Mouse (Mus musculus) CH12.LX (cell line): ENCODE data around the gene Ficd. TPM values are rescaled to one million over a fixed set of nuclear protein-coding genes. Genes with fewer than 3 reads are reported as not detected.

Experiments
- DNase-seq: peaks from one replicate; pipeline ENCODE4 v3.0.0-alpha.2; 2013; ENCODE audit errors: extremely low read depth
- H3K27ac ChIP-seq: 2 replicates; pipeline ENCODE4 v1.5.1; 2012; ENCODE audit warnings: low read depth, mild to moderate bottlenecking, control low read depth, moderate library complexity; ENCODE audit not compliant: insufficient read depth
- H3K27me3 ChIP-seq: replicated peaks from 2 replicates; pipeline ENCODE3; 2012; ENCODE audit warnings: inconsistent platforms
- H3K36me3 ChIP-seq, 2 experiments: replicated peaks in 1 of 2; 2 replicates each; pipeline versions ENCODE3 to v1.6.1; 2012; ENCODE audit warnings: inconsistent platforms in 1 of 2, low read length in 1 of 2, mild to moderate bottlenecking in 1 of 2, mixed read lengths in 1 of 2, moderate library complexity in 1 of 2; ENCODE audit not compliant: control insufficient read depth in 1 of 2, insufficient read depth in 1 of 2
- H3K4me1 ChIP-seq, 2 experiments: 2 replicates each; pipeline ENCODE4 v1.6.1; 2012; ENCODE audit warnings: inconsistent platforms in 1 of 2, moderate library complexity in 1 of 2; ENCODE audit not compliant: insufficient read depth in 2 of 2, control insufficient read depth in 1 of 2
- H3K4me2 ChIP-seq: 2 replicates; pipeline ENCODE4 v1.6.1; 2012; ENCODE audit warnings: low read depth, mild to moderate bottlenecking, control low read depth; ENCODE audit not compliant: poor library complexity, insufficient read depth, severe bottlenecking
- H3K4me3 ChIP-seq, 3 experiments: fragments of 150-350 bp in 1 of 3; sonication (generic) in 1 of 3; replicated peaks in 1 of 3; 2 replicates each; pipeline versions ENCODE3 to v1.5.1; 2011 to 2012; ENCODE audit warnings: low read depth in 2 of 3, low read length in 2 of 3, mild to moderate bottlenecking in 2 of 3, moderate library complexity in 2 of 3, control low read depth in 1 of 3, improper control_type of control experiment in 1 of 3, inconsistent platforms in 1 of 3, mixed read lengths in 1 of 3; ENCODE audit not compliant: poor library complexity in 1 of 3
- H3K79me2 ChIP-seq: replicated peaks from 2 replicates; pipeline ENCODE4 v1.6.1; 2012; ENCODE audit warnings: mild to moderate bottlenecking, moderate library complexity; ENCODE audit not compliant: control insufficient read depth, poor library complexity, insufficient read depth, severe bottlenecking; ENCODE audit errors: extremely low read depth
- H3K9ac ChIP-seq: 2 replicates; pipeline ENCODE4 v1.6.1; 2012; ENCODE audit warnings: low read depth, mild to moderate bottlenecking, control low read depth, moderate library complexity; ENCODE audit not compliant: insufficient read depth
- H3K9me3 ChIP-seq: replicated peaks from 2 replicates; pipeline ENCODE3; 2012; ENCODE audit warnings: low read length, inconsistent platforms, mixed read lengths
- BHLHE40 ChIP-seq: IDR thresholded peaks from 2 replicates; pipeline ENCODE4 v1.6.1; 2011; ENCODE audit warnings: mild to moderate bottlenecking, low read depth, low read length, improper control_type of control experiment
- CHD1 ChIP-seq: IDR thresholded peaks from 2 replicates; pipeline ENCODE4 v1.6.1; 2012; ENCODE audit warnings: low read depth, low read length, improper control_type of control experiment, inconsistent platforms
- CHD2 ChIP-seq: IDR thresholded peaks from 2 replicates; pipeline ENCODE4 v1.6.1; 2011; ENCODE audit warnings: low read length, improper control_type of control experiment
- CTCF ChIP-seq, 2 experiments: IDR thresholded peaks in 1 of 2; conservative IDR thresholded peaks in 1 of 2; 2 replicates each; pipeline ENCODE4 v1.5.1; 2011 to 2012; ENCODE audit warnings: low read depth in 2 of 2, low read length in 2 of 2, improper control_type of control experiment in 1 of 2, inconsistent platforms in 1 of 2, mild to moderate bottlenecking in 1 of 2, moderate library complexity in 1 of 2
- E2F4 ChIP-seq: IDR thresholded peaks from 2 replicates; pipeline ENCODE4 v1.6.1; 2011; ENCODE audit warnings: low read depth, low read length, improper control_type of control experiment; ENCODE audit not compliant: insufficient replicate concordance
- ELF1 ChIP-seq: IDR thresholded peaks from 2 replicates; pipeline ENCODE4 v1.6.1; 2014; ENCODE audit warnings: low read depth, mild to moderate bottlenecking, inconsistent platforms, low read length, improper control_type of control experiment
- EP300 ChIP-seq: IDR thresholded peaks from 2 replicates; pipeline ENCODE4 v1.6.1; 2011; ENCODE audit warnings: low read length, improper control_type of control experiment
- ETS1 ChIP-seq: conservative IDR thresholded peaks from 2 replicates; pipeline ENCODE4 v1.6.1; 2012; ENCODE audit warnings: low read depth, mild to moderate bottlenecking, inconsistent platforms, low read length, improper control_type of control experiment, moderate library complexity
- GABPA ChIP-seq: IDR thresholded peaks from 2 replicates; pipeline ENCODE4 v1.6.1; 2012; ENCODE audit warnings: low read depth, low read length, improper control_type of control experiment, inconsistent platforms; ENCODE audit not compliant: insufficient replicate concordance
- HCFC1 ChIP-seq: IDR thresholded peaks from 2 replicates; pipeline ENCODE4 v1.6.1; 2012; ENCODE audit warnings: low read depth, mild to moderate bottlenecking, inconsistent platforms, low read length, improper control_type of control experiment
- IRF4 ChIP-seq: IDR thresholded peaks from 2 replicates; pipeline ENCODE4 v1.6.1; 2014; ENCODE audit warnings: low read depth, mild to moderate bottlenecking, inconsistent platforms, low read length, improper control_type of control experiment
- JUN ChIP-seq: IDR thresholded peaks from 2 replicates; pipeline ENCODE4 v1.6.1; 2011; ENCODE audit warnings: low read depth, mild to moderate bottlenecking, low read length, improper control_type of control experiment, moderate library complexity; ENCODE audit not compliant: insufficient read depth
- JUND ChIP-seq: conservative IDR thresholded peaks from 2 replicates; pipeline ENCODE4 v1.6.1; 2011; ENCODE audit warnings: low read depth, low read length, improper control_type of control experiment
- KAT2A ChIP-seq: IDR thresholded peaks from 2 replicates; pipeline ENCODE4 v1.6.1; 2012; ENCODE audit warnings: low read length, improper control_type of control experiment, inconsistent platforms; ENCODE audit not compliant: insufficient replicate concordance
- MAFK ChIP-seq: IDR thresholded peaks from 2 replicates; pipeline ENCODE4 v1.6.1; 2011; ENCODE audit warnings: low read length, improper control_type of control experiment; ENCODE audit not compliant: insufficient replicate concordance
- MAX ChIP-seq: IDR thresholded peaks from 2 replicates; pipeline ENCODE4 v1.6.1; 2011; ENCODE audit warnings: low read length, improper control_type of control experiment
- MAZ ChIP-seq: IDR thresholded peaks from 2 replicates; pipeline ENCODE4 v1.6.1; 2012; ENCODE audit warnings: low read depth, mild to moderate bottlenecking, inconsistent platforms, low read length, improper control_type of control experiment, moderate library complexity
- MEF2A ChIP-seq: IDR thresholded peaks from 2 replicates; pipeline ENCODE4 v1.6.1; 2014; ENCODE audit warnings: low read depth, mild to moderate bottlenecking, inconsistent platforms, low read length, improper control_type of control experiment, borderline replicate concordance
- MXI1 ChIP-seq: IDR thresholded peaks from 2 replicates; pipeline ENCODE4 v1.6.1; 2011; ENCODE audit warnings: mild to moderate bottlenecking, low read depth, low read length, improper control_type of control experiment
- MYC ChIP-seq: IDR thresholded peaks from 2 replicates; pipeline ENCODE4 v1.6.1; 2011; ENCODE audit warnings: low read depth, mild to moderate bottlenecking, improper control_type of control experiment, low read length
- NELFE ChIP-seq: IDR thresholded peaks from 2 replicates; pipeline ENCODE4 v1.6.1; 2011; ENCODE audit warnings: low read depth, low read length, improper control_type of control experiment
- NRF1 ChIP-seq: IDR thresholded peaks from 2 replicates; pipeline ENCODE4 v1.6.1; 2014; ENCODE audit warnings: low read depth, mild to moderate bottlenecking, inconsistent platforms, low read length, improper control_type of control experiment, moderate library complexity
- PAX5 ChIP-seq: IDR thresholded peaks from 2 replicates; pipeline ENCODE4 v1.6.1; 2012; ENCODE audit warnings: low read length, inconsistent platforms, mixed read lengths
- POLR2A ChIP-seq: IDR thresholded peaks from 2 replicates; pipeline ENCODE4 v1.6.1; 2011; ENCODE audit warnings: low read depth, mild to moderate bottlenecking, improper control_type of control experiment, low read length
- POLR2AphosphoS2 ChIP-seq: IDR thresholded peaks from 2 replicates; pipeline ENCODE4 v1.6.1; 2011; ENCODE audit warnings: low read depth, low read length, improper control_type of control experiment
- RAD21 ChIP-seq: IDR thresholded peaks from 2 replicates; pipeline ENCODE4 v1.6.1; 2011; ENCODE audit warnings: low read depth, mild to moderate bottlenecking, low read length, improper control_type of control experiment, moderate library complexity
- RCOR1 ChIP-seq: conservative IDR thresholded peaks from 2 replicates; pipeline ENCODE4 v1.6.1; 2012; ENCODE audit warnings: low read depth, mild to moderate bottlenecking, inconsistent platforms, low read length, improper control_type of control experiment
- SIN3A ChIP-seq: IDR thresholded peaks from 2 replicates; pipeline ENCODE4 v1.6.1; 2012; ENCODE audit warnings: low read length, improper control_type of control experiment, inconsistent platforms
- SMC3 ChIP-seq: IDR thresholded peaks from 2 replicates; pipeline ENCODE4 v1.6.1; 2011; ENCODE audit warnings: low read depth, low read length, improper control_type of control experiment
- TBP ChIP-seq: conservative IDR thresholded peaks from 2 replicates; pipeline ENCODE4 v1.6.1; 2011; ENCODE audit warnings: low read depth, low read length, improper control_type of control experiment
- TCF12 ChIP-seq: IDR thresholded peaks from 2 replicates; pipeline ENCODE4 v1.6.1; 2014; ENCODE audit warnings: low read depth, mild to moderate bottlenecking, inconsistent platforms, low read length, improper control_type of control experiment
- UBTF ChIP-seq: IDR thresholded peaks from 2 replicates; pipeline ENCODE4 v1.6.1; 2012; ENCODE audit warnings: low read depth, mild to moderate bottlenecking, inconsistent platforms, low read length, improper control_type of control experiment, moderate library complexity
- USF1 ChIP-seq: IDR thresholded peaks from 2 replicates; pipeline ENCODE4 v1.6.1; 2014; ENCODE audit warnings: low read depth, mild to moderate bottlenecking, inconsistent platforms, low read length, improper control_type of control experiment
- USF2 ChIP-seq: conservative IDR thresholded peaks from 2 replicates; pipeline ENCODE4 v1.6.1; 2011; ENCODE audit warnings: low read depth, low read length, improper control_type of control experiment
- ZC3H11A ChIP-seq: IDR thresholded peaks from 2 replicates; pipeline ENCODE4 v1.6.1; 2012; ENCODE audit warnings: low read depth, mild to moderate bottlenecking, inconsistent platforms, low read length, improper control_type of control experiment
- ZKSCAN1 ChIP-seq: IDR thresholded peaks from 2 replicates; pipeline ENCODE4 v1.6.1; 2012; ENCODE audit warnings: low read depth, inconsistent platforms, low read length, improper control_type of control experiment, borderline replicate concordance
- ZMIZ1 ChIP-seq: IDR thresholded peaks from 2 replicates; pipeline ENCODE4 v1.6.1; 2012; ENCODE audit warnings: low read depth, mild to moderate bottlenecking, inconsistent platforms, low read length, improper control_type of control experiment
- ZNF384 ChIP-seq: IDR thresholded peaks from 2 replicates; pipeline ENCODE4 v1.6.1; 2012; ENCODE audit warnings: low read depth, low read length, improper control_type of control experiment, inconsistent platforms
- dilution Hi-C: fragments of 300-500 bp; cut with MboI; formaldehyde crosslinking; loops from 2 replicates; pipeline ENCODE4 v1.14.3; 2020; ENCODE audit warnings: low sequenced_read_pairs; ENCODE audit not compliant: extremely low pct_unique_long_range_greater_than_20kb, extremely low pct_ligation_motif_present
- in situ Hi-C: fragments of 300-500 bp; cut with MboI; formaldehyde crosslinking; loops from 3 replicates; pipeline ENCODE4 v1.14.3; 2019; ENCODE audit warnings: low sequenced_read_pairs, low pct_ligation_motif_present, low pct_unique_long_range_greater_than_20kb, mixed read lengths
- polyA plus RNA-seq: library from polyadenylated mRNA; unstranded; fragments of >175 nt; gene quantifications from 2 replicates; pipeline ENCODE4 v1.2.1, GENCODE M21; 2012; ENCODE audit warnings: low read depth; ENCODE audit not compliant: insufficient read length
- total RNA-seq, 2 experiments: library from RNA; depleted of rRNA; stranded (reverse); fragments of 300-350 nt in 1 of 2; fragments of >200 nt in 1 of 2; gene quantifications; 2 replicates each; pipeline ENCODE4 v1.2.3; 2012 to 2014

Gene Ficd
- total RNA-seq (2012; rRNA removed) (2.4 and 3.4 TPM in 2 replicates), total RNA-seq (2014; rRNA removed) (2.0 and 2.5 TPM in 2 replicates), polyA plus RNA-seq (2.2 and 2.4 TPM in 2 replicates)

- dilution Hi-C loops = no loop called here
Measured at GRCm38 (mm10) chr5:113735345-113736112, at the start of gene Ficd. Ficd (plus strand) TSS chr5:113735803.

GRCm38 (mm10) chr5:113687514-113687913 is 48.1 kb upstream of the Ficd start:
- in situ Hi-C loops (no loop called here), dilution Hi-C loops (no loop called here)
- H3K36me3 ChIP-seq = no peaks in the 10 kb centered on the region
- no peak for DNase-seq
- H3K9ac ChIP-seq = no peak overlapping the region
- H3K4me1 ChIP-seq = peaks cover 0 to 8% of the 10 kb centered on the region in 2 experiments; a peak in 1 of 4 replicates
- peaks cover 8% of the 10 kb centered on the region for H3K9me3 ChIP-seq
- no peak overlapping the region for H3K4me2 ChIP-seq
- H3K27ac ChIP-seq = no peak overlapping the region
- no peaks in the 10 kb centered on the region for H3K79me2 ChIP-seq
- no peak overlapping the region for H3K4me3 ChIP-seq
- H3K27me3 ChIP-seq = peaks cover 32% of the 10 kb centered on the region
- TF ChIP-seq HCFC1 = no peak
- no peak for TF ChIP-seq EP300
- no peak for TF ChIP-seq MAFK
- no peak for TF ChIP-seq IRF4
- TF ChIP-seq UBTF = no peak
- no peak for TF ChIP-seq NRF1
- no peak for TF ChIP-seq GABPA
- TF ChIP-seq SIN3A = no peak
- no peak for TF ChIP-seq PAX5
- no peak for TF ChIP-seq BHLHE40
- no peak for TF ChIP-seq POLR2AphosphoS2
- no peak for TF ChIP-seq NELFE
- TF ChIP-seq ZKSCAN1 = no peak
- TF ChIP-seq KAT2A = no peak
- no peak for TF ChIP-seq MYC

More at GRCm38 (mm10) chr5:113735345-113736112, at the start of gene Ficd:
- H3K9me3 ChIP-seq = no peaks in the 10 kb centered on the region
- peak within 1 kb of the TSS; percentile 68 to 90 (median 87) for H3K4me3 ChIP-seq
- peaks cover 10 to 21% of the 10 kb centered on the region in 2 experiments for H3K4me1 ChIP-seq
- H3K27me3 ChIP-seq = peaks cover 15% of the 10 kb centered on the region
- peak within 1 kb of the TSS; percentile 78 for H3K27ac ChIP-seq
- TF ChIP-seq MEF2A (peak; percentile 11; the same call in 1 of the 2 replicates), CHD2 (peak; percentile 88), MAX (peak; percentile 57; the same call in 1 of the 2 replicates), ETS1 (no peak), USF2 (no peak), RCOR1 (no peak), POLR2A (peak; percentile 71; the same call in 1 of the 2 replicates), NRF1 (peak; percentile 54), SIN3A (peak; percentile 84), IRF4 (peak; percentile 35; the same call in 1 of the 2 replicates), MAFK (no peak), ZNF384 (no peak), KAT2A (peak; percentile 60; the same call in 1 of the 2 replicates), CHD1 (no peak), ZC3H11A (no peak), CTCF (conservative IDR thresholded peaks at IDR 0.05 in 1 of 2, IDR thresholded peaks at IDR 0.05 in 1 of 2; ENCODE audit: low read depth in 2 of 2, low read length in 2 of 2) (no peak), GABPA (no peak; the same call in 1 of the 2 replicates), ELF1 (peak; percentile 100), EP300 (no peak), HCFC1 (peak; percentile 79), PAX5 (no peak), TCF12 (peak; percentile 36), RAD21 (no peak), UBTF (no peak), NELFE (peak; percentile 79), TBP (peak; percentile 65), JUN (no peak), ZKSCAN1 (no peak), SMC3 (no peak), MXI1 (no peak; the same call in 1 of the 2 replicates), E2F4 (no peak), USF1 (no peak), JUND (no peak), BHLHE40 (peak; percentile 66), POLR2AphosphoS2 (peak; percentile 44; the same call in 1 of the 2 replicates), MAZ (peak; percentile 64; the same call in 1 of the 2 replicates), MYC (no peak), ZMIZ1 (peak; percentile 15; the same call in 1 of the 2 replicates)
- TF ChIP-seq, all 38 proteins: peak for 17
- DNase-seq = peak; percentile 98
- peaks cover 31 to 37% of the 10 kb centered on the region in 2 experiments for H3K36me3 ChIP-seq
- H3K4me2 ChIP-seq = peak within 1 kb of the TSS; percentile 83
- in situ Hi-C loops = no loop called here
- H3K9ac ChIP-seq = peak within 1 kb of the TSS; percentile 70
- no peaks in the 10 kb centered on the region for H3K79me2 ChIP-seq
